Mouse (Mus musculus): ENCODE data around the gene Map2k4. TPM values are rescaled to one million over a fixed set of nuclear protein-coding genes. Genes with fewer than 3 reads are reported as not detected.

The Map2k4 gene
- polyA plus RNA-seq, 1 experiment, result 70.0 TPM

- H3K4me1 ChIP-seq (ENCODE audit: control insufficient read depth, insufficient read depth, low read length), result no peaks in the 10 kb centered on the region
- no peaks in the 10 kb centered on the region for H3K36me3 ChIP-seq (ENCODE audit: control insufficient read depth, insufficient read depth, low read length, poor library complexity, severe bottlenecking)
- H3K4me3 ChIP-seq (ENCODE audit: low read depth, low read length), result no peak overlapping the region
- no peak overlapping the region for H3K9ac ChIP-seq (ENCODE audit: low read depth, poor library complexity, severe bottlenecking)
- H3K27me3 ChIP-seq (ENCODE audit: control insufficient read depth, insufficient read depth, low read length, poor library complexity, severe bottlenecking), result no peaks in the 10 kb centered on the region; the same call in 1 of the 2 replicates
- no peaks in the 10 kb centered on the region for H3K9me3 ChIP-seq (replicated peaks; ENCODE audit: control insufficient read depth, insufficient read depth, low read length, poor library complexity, severe bottlenecking)
- H3K27ac ChIP-seq (ENCODE audit: insufficient read depth, low read length), result no peak overlapping the region
- TF ChIP-seq EP300 (IDR thresholded peaks at IDR 0.05; ENCODE audit: insufficient read depth, low read depth, low read length) (no peak), POLR2A (IDR thresholded peaks at IDR 0.05; ENCODE audit: insufficient read depth, low read length) (no peak), CTCF (IDR thresholded peaks at IDR 0.05; ENCODE audit: low read depth, low read length) (no peak)
These were observed 138.0 kb downstream of the Map2k4 start for GRCm38 (mm10) chr11:65649956-65650715.

- Histone ChIP-seq H3K4me3 (ENCODE audit: low read depth, low read length) (no peak overlapping the region), H3K27me3 (ENCODE audit: control insufficient read depth, insufficient read depth, low read length, poor library complexity, severe bottlenecking) (no peaks in the 10 kb centered on the region; the same call in 1 of the 2 replicates), H3K27ac (ENCODE audit: insufficient read depth, low read length) (no peak overlapping the region), H3K9me3 (replicated peaks; ENCODE audit: control insufficient read depth, insufficient read depth, low read length, poor library complexity, severe bottlenecking) (no peaks in the 10 kb centered on the region), H3K36me3 (ENCODE audit: control insufficient read depth, insufficient read depth, low read length, poor library complexity, severe bottlenecking) (no peaks in the 10 kb centered on the region), H3K4me1 (ENCODE audit: control insufficient read depth, insufficient read depth, low read length) (no peaks in the 10 kb centered on the region), H3K9ac (ENCODE audit: low read depth, poor library complexity, severe bottlenecking) (no peak overlapping the region)
- TF ChIP-seq POLR2A (IDR thresholded peaks at IDR 0.05; ENCODE audit: insufficient read depth, low read length) (no peak), EP300 (IDR thresholded peaks at IDR 0.05; ENCODE audit: insufficient read depth, low read depth, low read length) (no peak), CTCF (IDR thresholded peaks at IDR 0.05; ENCODE audit: low read depth, low read length) (no peak)
These were observed 138.6 kb downstream of the Map2k4 start for GRCm38 (mm10) chr11:65649469-65649868.

GRCm38 (mm10) chr11:65646314-65646713, 141.8 kb downstream of the Map2k4 start:
- TF ChIP-seq CTCF (IDR thresholded peaks at IDR 0.05; ENCODE audit: low read depth, low read length) (no peak), POLR2A (IDR thresholded peaks at IDR 0.05; ENCODE audit: insufficient read depth, low read length) (no peak), EP300 (IDR thresholded peaks at IDR 0.05; ENCODE audit: insufficient read depth, low read depth, low read length) (no peak)
- H3K4me1 ChIP-seq (ENCODE audit: control insufficient read depth, insufficient read depth, low read length), result no peaks in the 10 kb centered on the region
- H3K27me3 ChIP-seq (ENCODE audit: control insufficient read depth, insufficient read depth, low read length, poor library complexity, severe bottlenecking), result no peaks in the 10 kb centered on the region
- H3K4me3 ChIP-seq (ENCODE audit: low read depth, low read length), result no peak overlapping the region
- H3K36me3 ChIP-seq (ENCODE audit: control insufficient read depth, insufficient read depth, low read length, poor library complexity, severe bottlenecking), result no peaks in the 10 kb centered on the region
- H3K9ac ChIP-seq (ENCODE audit: low read depth, poor library complexity, severe bottlenecking), result no peak overlapping the region
- H3K27ac ChIP-seq (ENCODE audit: insufficient read depth, low read length), result no peak overlapping the region
- no peaks in the 10 kb centered on the region for H3K9me3 ChIP-seq (replicated peaks; ENCODE audit: control insufficient read depth, insufficient read depth, low read length, poor library complexity, severe bottlenecking)

- H3K27ac ChIP-seq (ENCODE audit: insufficient read depth, low read length), result no peak overlapping the region
- H3K4me3 ChIP-seq (ENCODE audit: low read depth, low read length), result no peak overlapping the region
These were observed 143.6 kb downstream of the Map2k4 start for GRCm38 (mm10) chr11:65644539-65644938.

GRCm38 (mm10) chr11:65640261-65640660, 147.8 kb downstream of the Map2k4 start:
- Histone ChIP-seq H3K27ac (ENCODE audit: insufficient read depth, low read length) (no peak overlapping the region), H3K9me3 (replicated peaks; ENCODE audit: control insufficient read depth, insufficient read depth, low read length, poor library complexity, severe bottlenecking) (0 out of 2 replicates have a peak, but pooled peaks cover 2% of the 10 kb centered on the region), H3K9ac (ENCODE audit: low read depth, poor library complexity, severe bottlenecking) (no peak overlapping the region), H3K36me3 (ENCODE audit: control insufficient read depth, insufficient read depth, low read length, poor library complexity, severe bottlenecking) (no peaks in the 10 kb centered on the region), H3K4me1 (ENCODE audit: control insufficient read depth, insufficient read depth, low read length) (no peaks in the 10 kb centered on the region), H3K4me3 (ENCODE audit: low read depth, low read length) (no peak overlapping the region), H3K27me3 (ENCODE audit: control insufficient read depth, insufficient read depth, low read length, poor library complexity, severe bottlenecking) (0 out of 2 replicates have a peak, but pooled peaks cover 1% of the 10 kb centered on the region)
- TF ChIP-seq EP300 (IDR thresholded peaks at IDR 0.05; ENCODE audit: insufficient read depth, low read depth, low read length), result no peak

More at GRCm38 (mm10) chr11:65644539-65644938, 143.6 kb downstream of the Map2k4 start:
- 0 out of 2 replicates have a peak, but pooled peaks cover 2% of the 10 kb centered on the region for H3K9me3 ChIP-seq (replicated peaks; ENCODE audit: control insufficient read depth, insufficient read depth, low read length, poor library complexity, severe bottlenecking)
- H3K36me3 ChIP-seq (ENCODE audit: control insufficient read depth, insufficient read depth, low read length, poor library complexity, severe bottlenecking), result no peaks in the 10 kb centered on the region
- H3K4me1 ChIP-seq (ENCODE audit: control insufficient read depth, insufficient read depth, low read length), result no peaks in the 10 kb centered on the region
- 0 out of 2 replicates have a peak, but pooled peaks cover 1% of the 10 kb centered on the region for H3K27me3 ChIP-seq (ENCODE audit: control insufficient read depth, insufficient read depth, low read length, poor library complexity, severe bottlenecking)
- H3K9ac ChIP-seq (ENCODE audit: low read depth, poor library complexity, severe bottlenecking), result no peak overlapping the region
- TF ChIP-seq POLR2A (IDR thresholded peaks at IDR 0.05; ENCODE audit: insufficient read depth, low read length) (no peak), CTCF (IDR thresholded peaks at IDR 0.05; ENCODE audit: low read depth, low read length) (no peak), EP300 (IDR thresholded peaks at IDR 0.05; ENCODE audit: insufficient read depth, low read depth, low read length) (no peak)

Other genes starting within 250 kb of the Map2k4 start
- gene Zkscan6, start 18.9 kb upstream of the Map2k4 start, polyA plus RNA-seq (2011; ENCODE audit: insufficient read depth, insufficient read length, low read depth, missing spikeins), result 6.7 TPM in 2 replicates